Mouse (Mus musculus) liver, postnatal 0 days (tissue): ENCODE data around the gene Il11ra1.
A peak's percentile ranks its signal among the peaks of the same experiment; 100 is the strongest.

Experiments used
- CTCF ChIP-seq: sonication (generic); IDR thresholded peaks from 2 replicates; pipeline ENCODE4 v1.5.1; 2016; ENCODE audit warnings: antibody characterized with exemption, low read depth
- EP300 ChIP-seq: IDR thresholded peaks from 2 replicates; pipeline ENCODE4 v1.6.1; 2016; ENCODE audit warnings: antibody characterized with exemption, low read depth, mild to moderate bottlenecking

DNA sequence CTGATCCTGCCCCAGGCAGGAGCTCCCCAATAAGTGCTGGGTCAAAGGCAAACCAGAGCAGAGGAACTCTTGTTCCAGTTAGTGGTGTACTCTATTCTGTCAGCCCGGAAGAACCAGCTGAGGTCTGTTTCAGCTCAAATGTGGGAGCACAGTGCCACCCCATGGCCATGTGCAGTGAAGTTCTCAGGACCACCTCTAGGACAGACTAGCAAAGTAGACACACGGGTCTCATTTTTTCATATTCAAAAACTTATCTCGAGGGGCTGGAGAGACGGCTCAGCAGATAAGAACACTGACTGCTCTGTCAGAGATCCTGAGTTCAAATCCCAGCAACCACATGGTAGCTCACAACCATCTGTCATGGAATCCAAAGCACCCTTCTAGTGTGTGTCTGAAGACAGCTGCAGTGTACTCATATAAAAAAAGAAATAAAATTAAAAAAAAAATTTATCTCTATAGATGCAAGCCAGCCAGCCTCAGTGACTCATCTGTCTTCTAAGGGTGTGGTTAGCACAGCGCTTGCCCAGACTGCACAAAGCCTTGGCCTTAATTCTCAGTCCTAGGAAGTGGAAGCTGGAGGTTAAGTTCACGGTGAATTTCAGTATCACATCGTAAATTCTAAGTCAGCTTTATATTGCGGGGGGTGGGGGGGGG lies 37.9 kb downstream of the Il11ra1 start:
- peak; percentile 78 for TF ChIP-seq CTCF
- TF ChIP-seq EP300: no peak
